Mouse (Mus musculus) layer of hippocampus, postnatal 36 days (tissue): ENCODE data around the gene Cbx3. TPM values are rescaled to one million over a fixed set of nuclear protein-coding genes. Genes with fewer than 3 reads are reported as not detected.

Experiments
- DNase-seq, 2 experiments: peaks; one replicate each; pipeline ENCODE4 v3.0.0; 2022
- total RNA-seq, 2 experiments: library from RNA; stranded (reverse); gene quantifications; 2 replicates each; pipeline ENCODE4 v1.2.3; 2021

The Cbx3 gene
- total RNA-seq: 100 to 1,000 TPM; 139 to 148 TPM

DNA sequence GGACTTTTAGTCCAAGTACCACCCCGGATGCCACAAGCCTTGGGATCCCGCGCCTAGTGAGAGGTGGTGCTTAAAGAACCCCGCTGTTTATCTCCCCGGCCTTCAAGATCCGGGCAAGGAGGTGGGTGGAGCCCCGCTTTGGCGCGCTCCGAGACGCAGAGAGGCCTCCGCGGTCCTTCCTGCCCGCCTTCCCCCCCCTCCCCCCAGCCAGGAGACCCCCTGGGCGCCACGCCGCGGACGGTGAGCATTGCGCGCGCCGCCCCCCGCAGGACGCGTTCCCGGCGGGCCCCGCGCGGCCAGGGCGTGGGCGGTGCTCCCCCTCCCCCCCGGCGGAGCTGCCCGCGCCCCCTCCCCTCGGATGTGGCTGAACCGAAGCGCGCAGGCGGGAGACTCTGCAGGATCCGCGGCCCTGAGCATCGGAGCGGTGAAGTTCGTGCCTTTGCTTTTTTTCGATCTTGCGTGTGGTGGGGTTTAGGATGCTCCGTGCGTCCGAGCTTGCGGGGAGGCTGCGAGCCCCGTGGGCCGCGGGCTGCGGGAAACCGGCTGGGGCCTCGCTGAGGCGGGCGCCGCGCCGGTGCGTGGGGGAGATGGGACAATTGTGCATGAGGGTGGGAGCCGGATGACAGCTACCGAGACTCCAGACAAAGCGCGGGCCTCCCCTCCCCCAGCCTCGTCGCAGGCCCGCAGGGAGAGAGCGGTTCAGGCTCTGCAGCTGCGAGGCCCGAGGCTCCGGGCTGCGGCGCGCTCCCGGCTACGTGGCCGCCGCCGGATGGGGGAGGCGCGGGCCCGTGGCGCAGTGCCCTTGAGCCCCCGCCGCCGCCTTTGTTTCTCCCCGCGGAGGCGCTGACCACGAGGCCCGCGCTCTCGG lies at the start of gene Cbx3:
Cbx3 (plus strand) TSS at position 50 of the 868 bp plus-strand sequence.
- DNase-seq: peak; percentile 83 to 85

GRCm38 (mm10) chr6:51423466-51424122 lies 46.6 kb upstream of the Cbx3 start:
- DNase-seq: no peak

DNA sequence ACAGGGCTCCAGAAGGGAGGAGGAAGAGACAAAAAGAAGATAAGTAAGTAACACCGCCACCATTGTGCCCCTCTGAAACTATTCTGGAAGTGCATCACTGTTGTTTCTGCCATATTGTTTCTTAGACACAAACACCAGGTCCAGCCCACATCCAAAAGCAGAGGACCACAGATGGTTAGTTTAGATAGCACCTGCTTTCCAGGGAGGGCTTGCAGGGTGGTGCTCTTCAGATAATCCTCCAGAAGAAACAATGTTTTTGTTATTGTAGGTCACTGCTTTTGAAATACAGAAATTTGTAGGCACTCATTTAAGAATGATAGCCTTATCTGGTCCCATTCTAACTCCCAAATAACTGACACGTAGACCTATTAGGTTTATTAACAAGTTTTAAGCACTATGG lies 45.6 kb upstream of the Cbx3 start:
- DNase-seq: no peak

- DNase-seq: peak in 1 of 2 experiments; percentile 35
These were observed 37.4 kb upstream of the Cbx3 start, which contains the start of gene Nfe2l3 for GRCm38 (mm10) chr6:51432535-51433397. Nfe2l3 (plus strand) TSS chr6:51432670.

DNA sequence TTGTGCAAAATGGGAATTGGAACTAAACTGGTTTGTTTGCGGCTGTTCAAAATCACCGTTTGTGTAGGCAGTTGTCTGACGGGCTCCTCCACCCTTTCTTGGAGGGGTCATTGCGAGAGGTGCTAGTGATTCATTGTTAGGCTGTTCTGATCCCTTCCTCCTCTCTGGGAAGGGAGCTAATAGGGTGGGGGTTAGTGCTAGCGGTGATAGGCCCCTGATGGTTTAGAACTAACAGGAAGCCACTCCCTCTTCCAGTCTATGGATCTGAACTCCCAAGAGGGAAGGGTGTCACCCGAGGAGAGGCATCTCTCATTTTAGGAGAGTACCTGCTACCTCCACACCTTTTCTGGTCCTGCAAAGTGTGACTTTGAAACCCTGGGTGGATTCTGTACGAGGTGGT lies 35.9 kb upstream of the Cbx3 start:
- no peak for DNase-seq

DNA sequence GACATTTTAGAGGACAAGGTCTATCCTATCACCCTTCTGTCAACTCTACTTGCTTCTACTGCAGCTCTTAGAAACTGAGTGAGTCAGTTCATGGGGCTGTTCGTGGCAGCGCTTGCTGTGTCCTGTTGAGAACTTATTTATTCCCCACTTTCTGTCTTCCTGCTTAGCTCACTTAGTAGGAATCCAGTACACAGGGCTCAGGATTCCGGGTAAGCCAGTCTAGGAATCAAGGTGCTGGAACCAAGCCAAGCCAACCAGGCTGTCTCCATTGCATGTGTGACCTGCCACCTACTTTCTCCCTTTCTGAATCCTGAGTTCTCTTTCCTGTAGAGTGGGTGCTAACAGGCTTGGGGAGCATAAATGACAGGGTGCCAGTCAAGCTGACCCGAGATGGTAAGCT lies 32.5 kb upstream of the Cbx3 start:
- DNase-seq: no peak

DNA sequence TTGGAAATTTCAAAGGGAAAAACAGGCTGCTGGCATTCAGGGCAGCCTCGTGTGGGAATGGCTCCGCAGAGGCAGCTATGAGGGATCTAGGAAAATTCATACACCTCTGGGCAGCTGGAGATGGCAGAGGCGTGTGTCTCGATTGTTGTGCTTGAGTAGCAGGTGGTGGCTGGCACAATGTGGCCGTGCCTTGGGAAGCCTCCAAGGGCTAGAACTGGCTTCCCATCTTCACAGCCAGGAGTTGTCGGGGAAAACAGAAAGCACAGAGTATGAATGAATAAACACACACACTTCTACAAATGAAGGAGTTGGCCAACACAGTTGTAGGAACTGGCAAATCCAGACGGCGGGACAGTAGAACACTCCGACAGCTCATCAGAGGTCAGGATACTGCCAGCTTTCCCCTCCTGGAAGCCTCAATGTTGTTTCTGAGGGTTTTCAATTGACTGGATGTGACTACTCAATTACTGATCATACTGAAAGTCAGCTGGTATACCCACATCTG lies 31.3 kb upstream of the Cbx3 start:
- DNase-seq: no peak

- no peak for DNase-seq
These were observed 27.8 kb upstream of the Cbx3 start for GRCm38 (mm10) chr6:51442191-51442835.

- DNase-seq: no peak
These were observed 17.1 kb upstream of the Cbx3 start for GRCm38 (mm10) chr6:51452927-51453503.

DNA sequence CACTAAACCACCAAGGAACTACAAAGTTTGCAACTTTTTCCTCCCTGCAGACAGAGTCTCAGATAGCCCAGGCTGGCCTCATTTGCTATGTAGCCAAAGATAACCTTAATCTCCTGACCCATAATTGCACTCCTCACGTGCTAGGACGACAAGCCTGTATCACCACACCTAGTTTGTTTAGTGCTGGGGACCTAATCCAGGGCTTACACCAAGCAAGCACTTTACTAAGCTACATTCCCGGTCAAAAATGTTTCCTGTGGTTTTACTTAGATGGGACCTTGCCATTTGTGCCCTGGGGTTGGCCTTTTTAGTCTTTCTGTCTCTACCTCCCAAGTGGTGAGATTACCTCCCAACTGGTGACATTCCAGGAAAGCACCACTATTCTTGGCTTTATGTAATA lies 15.2 kb upstream of the Cbx3 start:
- DNase-seq: no peak

- no peak for DNase-seq
These were observed 14.0 kb upstream of the Cbx3 start for GRCm38 (mm10) chr6:51456198-51456597.

DNA sequence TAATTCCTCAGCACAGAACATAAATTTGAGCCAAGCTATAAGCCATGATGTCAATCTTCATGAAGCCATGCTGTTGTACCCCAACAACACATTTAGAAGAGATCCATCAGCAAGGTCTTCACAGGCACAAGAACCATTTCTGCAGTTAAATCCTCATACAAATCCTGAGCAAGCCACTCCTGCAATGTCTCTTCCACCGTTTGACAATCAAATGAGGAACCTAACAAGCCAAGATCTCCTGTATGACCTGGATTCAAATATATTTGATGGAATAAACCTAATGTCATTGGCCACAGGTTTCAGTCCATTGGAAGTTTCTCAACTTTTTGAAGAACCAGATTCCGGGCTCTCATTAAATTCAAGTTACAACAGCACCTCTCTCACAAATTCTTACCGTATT lies 12.9 kb upstream of the Cbx3 start:
- DNase-seq: no peak

- DNase-seq: no peak
These were observed 12.3 kb upstream of the Cbx3 start for GRCm38 (mm10) chr6:51457770-51458387.

- no peak for DNase-seq
These were observed 11.2 kb upstream of the Cbx3 start for GRCm38 (mm10) chr6:51458925-51459312.

DNA sequence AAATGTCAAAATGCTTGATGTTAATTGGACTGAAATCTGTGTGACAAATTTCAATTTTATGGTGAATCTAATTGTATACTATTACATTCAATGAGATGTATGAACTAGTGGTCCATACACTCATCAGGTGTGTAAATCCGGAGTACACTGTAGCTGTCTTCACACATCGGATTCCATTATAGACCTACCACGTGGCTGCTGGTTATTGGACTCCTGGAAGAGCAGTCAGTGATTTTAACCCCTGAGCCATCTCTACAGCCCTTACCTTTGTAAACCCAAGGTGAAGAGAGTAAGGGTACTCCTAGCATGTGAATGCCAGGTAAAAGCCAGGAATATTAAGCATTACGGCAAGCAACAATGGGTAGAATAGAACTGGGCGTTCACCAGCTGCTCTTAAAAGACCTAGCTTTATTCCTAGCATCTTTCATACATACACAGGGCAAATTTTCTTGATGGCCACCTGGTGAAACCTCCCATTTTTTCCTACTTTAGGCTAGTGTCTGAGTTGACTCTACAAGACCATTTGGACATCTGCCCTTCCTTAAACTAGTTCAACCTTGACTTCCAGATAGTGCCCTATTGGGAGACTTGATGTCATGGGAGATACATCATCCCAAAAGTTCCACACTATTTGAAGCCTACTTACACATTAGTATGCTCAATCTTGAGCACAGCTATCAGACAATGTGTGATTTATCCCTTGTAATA lies 10.7 kb upstream of the Cbx3 start:
- no peak for DNase-seq

GRCm38 (mm10) chr6:51460021-51460360 lies 10.2 kb upstream of the Cbx3 start:
- no peak for DNase-seq

DNA sequence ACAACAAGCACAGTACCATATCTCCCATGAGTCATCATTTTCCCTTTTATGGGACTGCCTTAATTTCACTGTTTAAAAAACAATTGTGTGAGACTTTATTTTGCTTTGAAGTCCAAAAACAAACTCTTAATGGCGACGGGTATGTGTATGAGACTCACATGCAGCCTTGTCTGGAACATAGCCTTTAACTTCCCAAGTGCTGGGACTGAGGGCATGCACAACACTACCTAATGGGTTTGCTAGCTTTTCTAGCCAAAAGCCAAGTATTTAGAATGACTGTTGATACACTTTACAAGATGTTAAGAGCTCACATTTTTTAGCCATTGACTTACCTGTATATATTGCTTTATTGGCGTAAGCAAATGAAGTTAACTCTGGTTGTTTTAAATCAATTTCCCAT lies 9.8 kb upstream of the Cbx3 start:
- no peak for DNase-seq

DNA sequence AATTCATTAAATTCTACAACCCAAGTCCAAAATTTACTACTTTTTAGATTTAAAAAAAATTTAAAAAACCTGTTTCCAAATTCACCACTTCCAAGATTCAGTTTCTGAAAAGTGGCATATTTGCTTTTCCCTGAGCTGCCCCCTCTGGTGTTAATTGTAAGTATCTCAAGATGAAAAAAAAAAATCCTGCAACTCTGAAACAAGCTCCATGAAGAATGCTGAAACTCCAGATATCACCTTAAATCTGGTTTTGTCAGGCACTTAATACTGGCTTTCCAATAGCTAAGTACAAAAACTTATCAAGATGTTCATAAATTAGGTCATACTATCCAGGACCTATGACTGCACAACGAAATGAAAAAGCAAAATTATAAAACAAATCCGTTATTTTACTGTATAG lies 2.5 kb upstream of the Cbx3 start:
- DNase-seq: no peak

- peak; percentile 74 to 78 for DNase-seq
These were observed 1.1 kb upstream of the Cbx3 start for GRCm38 (mm10) chr6:51468891-51469561.

DNA sequence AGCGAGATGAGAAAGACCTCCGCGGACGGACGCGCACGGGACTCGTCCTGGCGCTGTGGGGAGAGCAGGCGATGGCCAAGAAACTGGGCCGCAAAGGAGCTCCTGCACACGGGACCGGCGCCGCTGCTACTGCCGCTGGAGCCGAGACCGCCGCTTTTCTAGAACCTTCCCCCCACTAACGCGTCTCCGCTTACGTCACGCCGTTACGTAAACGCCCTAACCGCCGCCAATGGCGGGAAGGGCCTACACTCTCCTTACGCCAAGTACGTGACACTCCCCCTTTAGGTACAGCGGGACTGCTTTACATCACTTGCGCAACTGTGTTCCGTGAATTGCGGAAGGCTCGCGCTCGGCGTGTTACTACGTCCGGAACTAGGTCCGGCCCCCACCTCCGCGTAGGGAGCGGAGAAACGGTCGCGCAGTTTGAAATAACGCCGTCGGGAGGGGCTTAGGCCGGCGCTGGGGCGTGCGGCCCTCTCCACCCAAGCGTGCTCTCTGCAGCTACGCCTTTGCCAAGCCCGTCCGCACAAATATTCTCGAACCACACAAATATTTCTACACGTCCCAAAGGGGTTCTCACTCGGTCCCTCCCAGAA lies 347 bp upstream of the Cbx3 start, which contains the start of gene Hnrnpa2b1:
Hnrnpa2b1 (minus strand) TSS at position 180 of the 596 bp plus-strand sequence.
- DNase-seq: peak; percentile 99
